Mouse (Mus musculus) midbrain, postnatal 0 days (tissue): Measurements from ENCODE around the gene Slc39a1. TPM values are rescaled to one million over a fixed set of nuclear protein-coding genes. Genes with fewer than 3 reads are reported as not detected.

Source experiments
- ATAC-seq: fragments of 200-750 bp; cut with Nextera tagmentation; 2 replicates; pipeline ENCODE4 v1.8.0; 2017; ENCODE audit warnings: moderate number of reproducible peaks, mild to moderate bottlenecking, moderate TSS enrichment, moderate library complexity; ENCODE audit not compliant: low FRiP score
- DNase-seq: peaks from one replicate; pipeline ENCODE4 v3.0.0-alpha.2; 2015; ENCODE audit warnings: low spot score
- H3K27ac ChIP-seq: fragments of 300-500 bp; sonication (generic); 2 replicates; pipeline ENCODE4 v1.5.1; 2014; ENCODE audit warnings: low read depth, mild to moderate bottlenecking, low read length, mixed read lengths
- H3K27me3 ChIP-seq: fragments of 300-500 bp; sonication (generic); 2 replicates; pipeline ENCODE4 v1.6.1; 2014; ENCODE audit warnings: low read length, control low read depth, mixed read lengths; ENCODE audit not compliant: insufficient read depth
- H3K36me3 ChIP-seq: fragments of 300-500 bp; sonication (generic); 2 replicates; pipeline ENCODE4 v1.6.1; 2014; ENCODE audit warnings: low read length, control low read depth, mixed read lengths; ENCODE audit not compliant: insufficient read depth
- H3K4me1 ChIP-seq: fragments of 300-500 bp; sonication (generic); 2 replicates; pipeline ENCODE4 v1.6.1; 2014; ENCODE audit warnings: mild to moderate bottlenecking, control low read depth, antibody characterized with exemption, low read length, mixed read lengths; ENCODE audit not compliant: insufficient read depth
- H3K4me2 ChIP-seq: fragments of 300-500 bp; sonication (generic); 2 replicates; pipeline ENCODE4 v1.6.1; 2014; ENCODE audit warnings: low read depth, mild to moderate bottlenecking, low read length, mixed read lengths; ENCODE audit not compliant: poor library complexity, severe bottlenecking
- H3K4me3 ChIP-seq: fragments of 300-500 bp; sonication (generic); 2 replicates; pipeline ENCODE4 v1.5.1; 2014; ENCODE audit warnings: low read depth, mild to moderate bottlenecking, low read length, moderate library complexity
- H3K9ac ChIP-seq: fragments of 300-500 bp; sonication (generic); replicated peaks from 2 replicates; pipeline ENCODE4 v1.6.1; 2014; ENCODE audit warnings: mild to moderate bottlenecking, low read length, moderate library complexity, mixed read lengths; ENCODE audit not compliant: poor library complexity, severe bottlenecking
- H3K9me3 ChIP-seq: fragments of 300-500 bp; sonication (generic); 2 replicates; pipeline ENCODE4 v1.6.1; 2016; ENCODE audit warnings: low read length, control low read depth
- CTCF ChIP-seq: IDR thresholded peaks from 2 replicates; pipeline ENCODE4 v1.5.1; 2016; ENCODE audit warnings: antibody characterized with exemption, mild to moderate bottlenecking
- WGBS: fragments of 180-500 bp; shearing (Covaris S2); extraction: QIAGEN DNeasy Blood & Tissue Kit; methylation state at CpG from one replicate; pipeline ENCODE4 v1.1.7; 2014; 5-methylcytosine and 5-hydroxymethylcytosine counted together
- polyA plus RNA-seq: library from polyadenylated mRNA; unstranded; fragments of >200 nt; fragmentation: Nextera tagmentation; extraction: Ambion mirVana; gene quantifications from 2 replicates; pipeline ENCODE4 v1.2.1, GENCODE M21; 2015
- total RNA-seq: library from RNA; depleted of rRNA; stranded (reverse); fragments of >200 nt; gene quantifications from 2 replicates; pipeline ENCODE4 v1.2.3, GENCODE M21; 2014

The Slc39a1 gene
- total and polyA plus RNA-seq, 2 experiments from 2014 or later, result 60.3 to 73.0 TPM

DNA sequence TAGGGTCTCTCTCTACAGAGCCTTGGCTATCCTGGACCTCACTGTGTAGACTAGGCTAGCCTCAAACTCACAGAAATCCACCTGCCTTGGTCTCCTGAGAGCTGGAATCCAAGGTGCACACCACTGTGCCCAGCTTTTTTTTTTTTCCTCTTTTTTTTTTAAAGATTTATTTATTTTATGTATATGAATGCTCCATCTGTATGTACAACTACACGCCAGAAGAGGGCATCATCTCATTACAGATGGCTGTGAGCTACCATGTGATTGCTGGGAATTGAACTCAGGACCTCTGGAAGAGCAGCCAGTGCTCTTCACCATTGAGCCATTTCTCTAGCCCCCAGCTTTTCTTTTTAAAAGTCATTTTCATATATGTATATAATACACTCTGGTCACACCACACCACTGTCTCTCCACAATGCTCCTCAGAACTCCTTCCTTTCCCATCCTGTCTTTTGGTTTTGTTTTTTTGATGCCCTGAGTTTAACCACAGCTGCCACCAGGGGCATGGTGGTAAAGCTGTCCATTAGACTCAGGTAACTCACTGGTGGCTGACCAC is 32.1 kb upstream of the Slc39a1 start:
- 35% methylated on average over 1 of the region's 1 CpGs for WGBS
- H3K36me3 ChIP-seq, result no peaks in the 10 kb centered on the region
- TF ChIP-seq CTCF, result peak; percentile 9
- H3K27ac ChIP-seq, result no peak overlapping the region
- H3K27me3 ChIP-seq, result no peaks in the 10 kb centered on the region
- ATAC-seq (no peak), DNase-seq (no peak)
- H3K4me2 ChIP-seq, result no peak overlapping the region
- no peaks in the 10 kb centered on the region for H3K9me3 ChIP-seq
- H3K4me1 ChIP-seq, result no peaks in the 10 kb centered on the region
- H3K4me3 ChIP-seq, result no peak overlapping the region
- no peak overlapping the region for H3K9ac ChIP-seq

DNA sequence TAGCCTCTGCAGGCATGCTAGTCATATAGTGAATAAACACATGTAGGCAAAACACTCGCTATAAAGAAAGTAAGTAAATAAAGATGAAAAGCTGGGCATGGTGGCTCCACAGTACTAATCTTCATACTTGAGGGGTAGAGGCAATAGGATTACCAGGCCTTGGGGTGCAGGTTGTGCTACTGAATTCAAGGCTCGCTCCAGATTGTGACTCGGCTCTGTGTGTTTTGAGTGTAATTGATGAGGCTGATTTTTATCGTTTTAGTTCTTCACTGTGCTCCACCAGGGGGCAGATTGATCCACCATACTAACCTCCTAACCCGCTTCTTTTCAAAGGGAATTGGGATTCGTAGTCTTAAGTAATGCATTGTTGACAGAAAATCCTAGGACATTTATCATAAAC is 27.9 kb upstream of the Slc39a1 start:
- peak; percentile 68 for DNase-seq
- Histone ChIP-seq H3K4me1 (no peaks in the 10 kb centered on the region), H3K27me3 (no peaks in the 10 kb centered on the region), H3K9ac (peak overlapping the region; percentile 44; the same call in 1 of the 2 replicates), H3K4me2 (peak overlapping the region; percentile 81), H3K27ac (no peak overlapping the region; the same call in none of the 2 replicates), H3K4me3 (peak overlapping the region; percentile 38), H3K36me3 (no peaks in the 10 kb centered on the region), H3K9me3 (no peaks in the 10 kb centered on the region)
- WGBS, result 11% methylated on average over 6 of the region's 6 CpGs
- ATAC-seq, result no peak
- peak; percentile 79 for TF ChIP-seq CTCF

DNA sequence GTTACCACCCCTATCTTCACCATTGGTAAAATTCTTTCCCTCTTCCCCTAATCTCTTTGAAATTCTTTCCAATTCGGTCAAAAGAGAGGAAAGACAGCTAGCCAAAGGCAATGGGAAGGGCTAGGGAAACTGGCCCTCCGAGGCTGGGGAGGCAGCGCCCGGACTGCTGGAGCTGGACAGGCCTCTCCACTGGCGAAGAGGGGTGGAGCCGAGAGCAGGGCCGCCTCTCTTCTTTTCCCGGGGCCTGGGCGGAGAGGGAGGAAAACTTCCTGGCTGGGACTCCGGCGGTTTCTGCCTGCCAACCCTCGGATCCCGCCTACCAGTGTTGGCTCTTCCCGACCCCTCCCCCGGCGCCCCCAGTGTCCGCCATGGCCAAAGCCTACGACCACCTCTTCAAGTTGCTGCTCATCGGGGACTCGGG is 27.4 kb upstream of the Slc39a1 start:
- ATAC-seq (peak; percentile 47; the same call in 1 of the 2 replicates), DNase-seq (peak; percentile 57)
- no peak for TF ChIP-seq CTCF
- peak overlapping the region; percentile 51; the same call in 1 of the 2 replicates for H3K27ac ChIP-seq
- H3K9me3 ChIP-seq, result no peaks in the 10 kb centered on the region
- H3K4me2 ChIP-seq, result peak overlapping the region; percentile 81
- WGBS, result under 1% methylated on average over 19 of the region's 20 CpGs
- no peaks in the 10 kb centered on the region for H3K4me1 ChIP-seq
- peak overlapping the region; percentile 38 for H3K4me3 ChIP-seq
- H3K36me3 ChIP-seq, result no peaks in the 10 kb centered on the region
- H3K27me3 ChIP-seq, result no peaks in the 10 kb centered on the region
- H3K9ac ChIP-seq, result peak overlapping the region; percentile 44

DNA sequence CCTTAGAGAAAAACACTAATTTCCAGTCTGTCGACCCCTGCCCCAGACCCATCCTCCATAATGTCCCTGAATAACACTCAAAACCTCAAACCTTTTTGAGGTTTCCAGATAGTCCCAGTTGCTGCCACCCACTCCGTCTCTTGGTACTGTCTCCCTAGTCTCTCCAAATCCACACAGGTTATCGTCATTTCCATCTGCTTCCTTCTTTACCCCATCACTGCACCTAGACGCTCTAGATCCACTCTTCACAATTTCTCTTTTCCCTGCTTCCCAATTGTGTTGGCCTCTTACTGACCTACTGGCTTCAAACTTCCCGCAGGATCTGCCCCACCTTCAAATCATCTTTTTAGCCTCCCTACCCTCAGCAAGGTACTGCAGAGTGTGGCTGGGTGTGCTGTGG is 26.8 kb upstream of the Slc39a1 start:
- TF ChIP-seq CTCF, result no peak
- H3K9ac ChIP-seq, result no peak overlapping the region; the same call in 1 of the 2 replicates
- ATAC-seq, result no peak
- peak overlapping the region; percentile 81 for H3K4me2 ChIP-seq
- no peak overlapping the region for H3K27ac ChIP-seq
- no peaks in the 10 kb centered on the region for H3K27me3 ChIP-seq
- no peaks in the 10 kb centered on the region for H3K4me1 ChIP-seq
- WGBS, result 25% methylated on average over 5 of the region's 5 CpGs
- no peaks in the 10 kb centered on the region for H3K9me3 ChIP-seq
- H3K4me3 ChIP-seq, result peak overlapping the region; percentile 38; the same call in 1 of the 2 replicates
- no peaks in the 10 kb centered on the region for H3K36me3 ChIP-seq
- no peak for DNase-seq

DNA sequence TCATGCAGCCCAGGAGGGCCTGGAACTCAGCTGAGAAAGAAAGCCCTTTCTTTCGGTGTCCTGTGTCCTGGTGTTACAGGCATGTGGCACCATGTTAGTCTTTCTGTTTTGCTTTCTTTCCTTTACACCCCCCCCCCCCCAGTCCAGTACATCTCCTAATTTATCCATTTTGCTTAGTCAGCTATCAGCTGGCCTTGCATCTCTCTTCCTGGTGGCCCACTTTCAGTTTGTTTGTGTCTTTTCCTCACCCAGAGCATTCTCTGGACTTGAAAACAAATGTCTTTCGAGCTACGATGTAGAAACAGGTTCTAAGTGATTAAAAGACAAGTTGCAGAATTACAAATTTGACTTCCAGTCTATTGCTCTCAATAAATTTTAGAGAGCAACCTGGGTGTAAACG is 25.5 kb upstream of the Slc39a1 start:
- WGBS, result 89% methylated on average over 4 of the region's 4 CpGs

DNA sequence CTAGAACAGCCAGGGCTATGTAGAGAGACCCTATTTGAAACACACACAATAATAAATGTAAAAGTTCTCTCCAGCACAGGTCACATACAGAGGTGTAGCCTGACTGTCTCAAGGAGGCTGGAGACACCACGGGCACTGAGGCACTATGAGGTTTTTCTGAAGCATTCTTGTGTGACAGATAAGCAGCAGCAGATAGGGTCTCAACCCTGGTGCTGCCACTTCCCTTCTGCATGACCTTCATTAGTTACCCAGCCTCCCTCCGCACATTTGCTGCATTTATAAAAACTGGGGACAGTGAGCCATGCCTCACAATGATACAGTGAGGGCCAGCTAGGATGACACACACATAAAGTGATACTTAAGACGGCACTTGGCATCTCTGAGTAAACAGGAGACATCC is 25.0 kb upstream of the Slc39a1 start:
- 84% methylated on average over 3 of the region's 3 CpGs for WGBS
- H3K36me3 ChIP-seq, result no peaks in the 10 kb centered on the region
- H3K27me3 ChIP-seq, result no peaks in the 10 kb centered on the region
- no peak overlapping the region for H3K4me2 ChIP-seq
- H3K4me1 ChIP-seq, result no peaks in the 10 kb centered on the region
- H3K4me3 ChIP-seq, result no peak overlapping the region
- DNase-seq (no peak), ATAC-seq (no peak)
- no peaks in the 10 kb centered on the region for H3K9me3 ChIP-seq
- H3K9ac ChIP-seq, result no peak overlapping the region
- H3K27ac ChIP-seq, result no peak overlapping the region
- TF ChIP-seq CTCF, result no peak

More for the DNA sequence above, 25.5 kb upstream of the Slc39a1 start:
- Histone ChIP-seq H3K4me2 (no peak overlapping the region), H3K9me3 (no peaks in the 10 kb centered on the region), H3K4me3 (no peak overlapping the region), H3K36me3 (no peaks in the 10 kb centered on the region), H3K27me3 (no peaks in the 10 kb centered on the region), H3K9ac (no peak overlapping the region), H3K27ac (no peak overlapping the region), H3K4me1 (no peaks in the 10 kb centered on the region)
- no peak for ATAC-seq
- TF ChIP-seq CTCF, result no peak
- no peak for DNase-seq
